Mouse (Mus musculus) lung, postnatal 14 days (tissue): ENCODE measurements around the gene Tmem150c.
A peak's percentile ranks its signal among the peaks of the same experiment; 100 is the strongest.

ENCODE experiments used
- DNase-seq: peaks from one replicate; pipeline ENCODE4 v3.0.0; 2021

Gene Tmem150c

GRCm38 (mm10) chr5:100047871-100048270 is 111.7 kb downstream of the Tmem150c start:
- DNase-seq, result peak; percentile 27

- no peak for DNase-seq
Observed at GRCm38 (mm10) chr5:100047143-100047640, 112.4 kb downstream of the Tmem150c start.

GRCm38 (mm10) chr5:100046096-100046495 is 113.5 kb downstream of the Tmem150c start:
- DNase-seq, result no peak

- no peak for DNase-seq
Observed at GRCm38 (mm10) chr5:100044621-100045020, 115.0 kb downstream of the Tmem150c start.

- DNase-seq, result no peak
Observed at GRCm38 (mm10) chr5:100044030-100044429, 115.6 kb downstream of the Tmem150c start.

- peak; percentile 77 for DNase-seq
Observed at GRCm38 (mm10) chr5:100043361-100043760, 116.2 kb downstream of the Tmem150c start.

GRCm38 (mm10) chr5:100042467-100042866 is 117.1 kb downstream of the Tmem150c start:
- no peak for DNase-seq

GRCm38 (mm10) chr5:100041272-100041671 is 118.3 kb downstream of the Tmem150c start:
- no peak for DNase-seq

- peak; percentile 32 for DNase-seq
Observed at GRCm38 (mm10) chr5:100040281-100040784, 119.3 kb downstream of the Tmem150c start.

GRCm38 (mm10) chr5:100039602-100040142 is 119.9 kb downstream of the Tmem150c start, which contains the start of the genes Hnrnpdl and Enoph1:
Gene Hnrnpdl (minus strand): TSS chr5:100039664.
Gene Enoph1 (plus strand): TSS chr5:100039985.
- DNase-seq, result peak; percentile 93

- peak; percentile 96 for DNase-seq
Observed at GRCm38 (mm10) chr5:100038714-100039601, 120.7 kb downstream of the Tmem150c start.

GRCm38 (mm10) chr5:100037965-100038713 is 121.5 kb downstream of the Tmem150c start:
- peak; percentile 94 for DNase-seq

GRCm38 (mm10) chr5:100036681-100037080 is 122.9 kb downstream of the Tmem150c start:
- peak; percentile 20 for DNase-seq

GRCm38 (mm10) chr5:100035950-100036349 is 123.7 kb downstream of the Tmem150c start:
- no peak for DNase-seq

- no peak for DNase-seq
Observed at GRCm38 (mm10) chr5:100032646-100033045, 127.0 kb downstream of the Tmem150c start.

- no peak for DNase-seq
Observed at GRCm38 (mm10) chr5:100032107-100032506, 127.5 kb downstream of the Tmem150c start.

GRCm38 (mm10) chr5:100030069-100030468 is 129.5 kb downstream of the Tmem150c start:
- DNase-seq, result peak; percentile 42
